Mouse (Mus musculus): ENCODE measurements around the gene Pard3. TPM values are rescaled to one million over a fixed set of nuclear protein-coding genes. Genes with fewer than 3 reads are reported as not detected.

Gene Pard3
- polyA plus RNA-seq, 1 experiment from 2014 or later = 54.3 TPM

DNA sequence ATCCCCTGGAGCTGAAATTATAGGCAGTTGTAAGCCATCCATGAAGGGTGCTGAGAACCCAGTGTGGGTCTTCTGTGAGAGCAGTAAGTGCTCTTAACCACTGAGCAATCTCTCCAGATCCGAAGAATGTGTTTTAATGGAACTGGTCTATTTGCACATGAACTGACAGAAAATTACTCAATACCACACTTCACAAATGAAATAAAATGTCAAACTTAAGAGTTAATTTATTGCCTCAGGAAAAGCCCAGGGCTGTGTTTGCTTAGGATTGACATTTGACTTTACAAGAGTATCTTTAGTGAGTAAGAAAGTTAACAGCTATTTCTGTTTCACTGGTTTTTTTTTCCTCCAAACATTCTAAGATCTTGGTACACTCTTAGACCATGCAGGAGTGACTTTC lies 23.7 kb downstream of the Pard3 start:
- H3K4me2 ChIP-seq (replicated peaks) = peak overlapping the region; percentile 17; the same call in 1 of the 2 replicates
- H3K36me3 ChIP-seq = no peaks in the 10 kb centered on the region
- no peaks in the 10 kb centered on the region for H3K9me3 ChIP-seq
- no peak overlapping the region for H3K27ac ChIP-seq
- H3K9ac ChIP-seq = no peak overlapping the region
- H3K4me1 ChIP-seq = peaks cover 54% of the 10 kb centered on the region
- 68% methylated on average over 1 of the region's 1 CpGs for WGBS
- H3K4me3 ChIP-seq = no peak overlapping the region
- no peak for ATAC-seq (ENCODE audit: insufficient number of reproducible peaks, insufficient read depth, low FRiP score, low TSS enrichment)
- no peaks in the 10 kb centered on the region for H3K27me3 ChIP-seq

DNA sequence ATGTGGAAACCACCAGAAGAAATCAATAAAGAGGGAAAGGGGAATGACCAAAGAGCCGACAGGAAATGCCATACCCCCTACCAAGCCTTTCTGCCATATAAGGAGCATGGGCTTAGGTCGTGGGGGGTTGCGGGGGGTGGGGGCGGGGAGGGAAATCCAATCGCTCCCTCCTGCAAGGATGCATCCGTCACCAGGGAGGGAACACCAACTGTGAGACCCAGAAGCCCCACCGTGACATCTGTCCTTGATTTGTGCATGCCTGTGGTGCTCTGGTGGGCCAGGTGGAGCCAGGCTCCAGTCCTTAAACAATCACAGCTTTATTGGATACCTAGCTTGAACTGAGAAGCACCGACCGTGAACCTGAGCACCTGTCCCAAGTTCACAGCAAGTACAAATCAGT lies 24.7 kb downstream of the Pard3 start:
- Histone ChIP-seq H3K4me2 (replicated peaks) (peak overlapping the region; percentile 17; the same call in 1 of the 2 replicates), H3K36me3 (no peaks in the 10 kb centered on the region), H3K4me1 (peaks cover 62% of the 10 kb centered on the region), H3K9me3 (no peaks in the 10 kb centered on the region), H3K27me3 (no peaks in the 10 kb centered on the region), H3K4me3 (no peak overlapping the region), H3K27ac (no peak overlapping the region), H3K9ac (no peak overlapping the region)
- WGBS = 11% methylated on average over 9 of the region's 9 CpGs
- ATAC-seq (ENCODE audit: insufficient number of reproducible peaks, insufficient read depth, low FRiP score, low TSS enrichment) = no peak

- WGBS = 41% methylated on average over 8 of the region's 8 CpGs
- H3K27ac ChIP-seq = no peak overlapping the region
- no peaks in the 10 kb centered on the region for H3K9me3 ChIP-seq
- no peak overlapping the region for H3K4me3 ChIP-seq
- ATAC-seq (ENCODE audit: insufficient number of reproducible peaks, insufficient read depth, low FRiP score, low TSS enrichment) = no peak
- peaks cover 63% of the 10 kb centered on the region for H3K4me1 ChIP-seq
- H3K4me2 ChIP-seq (replicated peaks) = no peak overlapping the region
- no peaks in the 10 kb centered on the region for H3K27me3 ChIP-seq
- H3K36me3 ChIP-seq = no peaks in the 10 kb centered on the region
- H3K9ac ChIP-seq = no peak overlapping the region
Measured at GRCm38 (mm10) chr8:127089021-127089420, 25.3 kb downstream of the Pard3 start.

GRCm38 (mm10) chr8:127090435-127090834 lies 26.7 kb downstream of the Pard3 start:
- H3K9ac ChIP-seq = no peak overlapping the region
- H3K36me3 ChIP-seq = no peaks in the 10 kb centered on the region
- H3K27ac ChIP-seq = no peak overlapping the region
- no peaks in the 10 kb centered on the region for H3K9me3 ChIP-seq
- H3K27me3 ChIP-seq = no peaks in the 10 kb centered on the region
- H3K4me2 ChIP-seq (replicated peaks) = no peak overlapping the region
- no peak for ATAC-seq (ENCODE audit: insufficient number of reproducible peaks, insufficient read depth, low FRiP score, low TSS enrichment)
- H3K4me3 ChIP-seq = no peak overlapping the region
- WGBS = 77% methylated on average over 4 of the region's 4 CpGs
- H3K4me1 ChIP-seq = peaks cover 66% of the 10 kb centered on the region

- H3K27me3 ChIP-seq = no peaks in the 10 kb centered on the region
- no peak for ATAC-seq (ENCODE audit: insufficient number of reproducible peaks, insufficient read depth, low FRiP score, low TSS enrichment)
- peaks cover 56% of the 10 kb centered on the region for H3K4me1 ChIP-seq
- no peaks in the 10 kb centered on the region for H3K36me3 ChIP-seq
- no peak overlapping the region for H3K9ac ChIP-seq
- WGBS = 81% methylated on average over 3 of the region's 3 CpGs
- H3K27ac ChIP-seq = peak overlapping the region; percentile 85
- H3K4me2 ChIP-seq (replicated peaks) = no peak overlapping the region
- no peaks in the 10 kb centered on the region for H3K9me3 ChIP-seq
- no peak overlapping the region for H3K4me3 ChIP-seq
Measured at GRCm38 (mm10) chr8:127091936-127092335, 28.2 kb downstream of the Pard3 start.

DNA sequence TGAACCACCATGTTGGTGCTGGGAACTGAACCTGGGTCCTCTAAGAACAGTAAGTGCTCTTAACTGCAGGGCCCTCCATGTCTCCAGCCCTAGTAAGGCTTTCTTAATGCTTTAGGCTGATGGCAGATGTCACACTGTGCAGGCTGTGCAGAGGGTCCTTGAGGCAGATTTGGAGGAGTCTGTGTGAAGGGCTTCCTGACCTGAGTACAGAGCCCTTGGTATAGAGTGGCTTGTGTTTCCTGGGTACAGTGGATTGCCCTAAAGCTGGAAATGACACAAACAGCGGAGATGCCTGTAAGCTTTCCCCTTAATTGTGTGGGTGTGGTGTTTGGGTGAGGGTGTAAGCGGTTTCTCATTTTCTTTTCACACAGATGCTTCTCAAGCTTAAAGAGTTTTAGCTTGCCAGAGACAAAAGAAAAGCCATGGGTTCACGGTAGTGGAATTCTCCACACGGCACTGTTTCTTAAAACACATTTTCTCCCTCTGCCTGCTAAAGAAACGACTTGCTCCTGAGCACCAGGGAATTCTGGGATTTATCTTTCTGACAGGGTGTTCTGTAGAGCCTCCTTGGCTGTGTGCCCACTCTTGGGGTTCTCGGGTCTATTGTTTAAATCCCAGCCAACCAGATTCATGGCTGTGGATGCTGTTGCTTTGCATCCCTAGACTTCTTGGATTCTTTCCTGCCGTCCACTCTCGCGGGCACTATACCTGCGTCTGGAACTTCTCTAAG lies 28.9 kb downstream of the Pard3 start:
- WGBS = 26% methylated on average over 10 of the region's 10 CpGs
- H3K4me1 ChIP-seq = peaks cover 53% of the 10 kb centered on the region
- H3K4me2 ChIP-seq (replicated peaks) = peak overlapping the region; percentile 24
- H3K4me3 ChIP-seq = no peak overlapping the region
- no peaks in the 10 kb centered on the region for H3K36me3 ChIP-seq
- no peaks in the 10 kb centered on the region for H3K9me3 ChIP-seq
- H3K27ac ChIP-seq = peak overlapping the region; percentile 85
- H3K27me3 ChIP-seq = no peaks in the 10 kb centered on the region
- peak; percentile 62; the same call in 1 of the 2 replicates for ATAC-seq (ENCODE audit: insufficient number of reproducible peaks, insufficient read depth, low FRiP score, low TSS enrichment)
- no peak overlapping the region for H3K9ac ChIP-seq

GRCm38 (mm10) chr8:127093113-127093426 lies 29.4 kb downstream of the Pard3 start:
- Histone ChIP-seq H3K9me3 (no peaks in the 10 kb centered on the region), H3K36me3 (no peaks in the 10 kb centered on the region), H3K4me1 (peaks cover 48% of the 10 kb centered on the region), H3K27me3 (no peaks in the 10 kb centered on the region), H3K9ac (no peak overlapping the region), H3K4me2 (replicated peaks) (peak overlapping the region; percentile 24; the same call in 1 of the 2 replicates), H3K4me3 (no peak overlapping the region), H3K27ac (peak overlapping the region; percentile 85)
- WGBS = 55% methylated on average over 3 of the region's 3 CpGs
- ATAC-seq (ENCODE audit: insufficient number of reproducible peaks, insufficient read depth, low FRiP score, low TSS enrichment) = no peak

- H3K9me3 ChIP-seq = no peaks in the 10 kb centered on the region
- H3K4me1 ChIP-seq = peaks cover 37% of the 10 kb centered on the region
- no peaks in the 10 kb centered on the region for H3K36me3 ChIP-seq
- H3K4me3 ChIP-seq = no peak overlapping the region
- no peak overlapping the region for H3K4me2 ChIP-seq (replicated peaks)
- no peak overlapping the region for H3K9ac ChIP-seq
- ATAC-seq (ENCODE audit: insufficient number of reproducible peaks, insufficient read depth, low FRiP score, low TSS enrichment) = no peak
- WGBS = 69% methylated on average over 7 of the region's 7 CpGs
- no peaks in the 10 kb centered on the region for H3K27me3 ChIP-seq
- no peak overlapping the region for H3K27ac ChIP-seq
Measured at GRCm38 (mm10) chr8:127095763-127096162, 32.1 kb downstream of the Pard3 start.

GRCm38 (mm10) chr8:127099439-127100090 lies 35.9 kb downstream of the Pard3 start:
- Histone ChIP-seq H3K4me3 (no peak overlapping the region), H3K4me1 (peaks cover 10% of the 10 kb centered on the region; the same call in 1 of the 2 replicates), H3K9me3 (no peaks in the 10 kb centered on the region), H3K4me2 (replicated peaks) (no peak overlapping the region), H3K36me3 (no peaks in the 10 kb centered on the region), H3K9ac (no peak overlapping the region), H3K27ac (no peak overlapping the region), H3K27me3 (no peaks in the 10 kb centered on the region)
- WGBS = 55% methylated on average over 1 of the region's 1 CpGs
- ATAC-seq (ENCODE audit: insufficient number of reproducible peaks, insufficient read depth, low FRiP score, low TSS enrichment) = no peak

DNA sequence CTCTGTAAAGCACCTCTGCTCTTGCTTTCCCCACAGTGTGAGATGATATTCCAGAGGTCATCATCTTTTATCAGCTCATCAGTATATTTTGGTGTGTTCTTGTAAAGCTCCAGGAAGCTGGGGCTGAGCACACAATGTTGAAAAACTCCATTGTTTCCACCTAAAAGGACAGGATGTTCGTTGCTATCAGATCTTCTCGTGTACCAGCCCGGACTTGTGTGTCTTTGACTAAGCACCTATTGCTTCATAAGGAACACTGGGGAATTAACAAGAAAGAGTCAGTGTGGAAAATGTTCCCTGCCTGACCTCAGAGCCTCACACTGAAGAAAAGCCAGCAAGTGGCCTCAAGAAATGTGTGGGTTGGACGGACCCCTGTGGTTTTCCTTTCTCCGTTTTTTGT lies 39.6 kb downstream of the Pard3 start:
- no peak overlapping the region for H3K9ac ChIP-seq
- no peak overlapping the region for H3K4me3 ChIP-seq
- H3K4me2 ChIP-seq (replicated peaks) = no peak overlapping the region
- 60% methylated on average over 5 of the region's 5 CpGs for WGBS
- H3K27ac ChIP-seq = no peak overlapping the region
- no peaks in the 10 kb centered on the region for H3K36me3 ChIP-seq
- H3K9me3 ChIP-seq = no peaks in the 10 kb centered on the region
- no peaks in the 10 kb centered on the region for H3K27me3 ChIP-seq
- H3K4me1 ChIP-seq = peaks cover 10% of the 10 kb centered on the region
- ATAC-seq (ENCODE audit: insufficient number of reproducible peaks, insufficient read depth, low FRiP score, low TSS enrichment) = no peak

DNA sequence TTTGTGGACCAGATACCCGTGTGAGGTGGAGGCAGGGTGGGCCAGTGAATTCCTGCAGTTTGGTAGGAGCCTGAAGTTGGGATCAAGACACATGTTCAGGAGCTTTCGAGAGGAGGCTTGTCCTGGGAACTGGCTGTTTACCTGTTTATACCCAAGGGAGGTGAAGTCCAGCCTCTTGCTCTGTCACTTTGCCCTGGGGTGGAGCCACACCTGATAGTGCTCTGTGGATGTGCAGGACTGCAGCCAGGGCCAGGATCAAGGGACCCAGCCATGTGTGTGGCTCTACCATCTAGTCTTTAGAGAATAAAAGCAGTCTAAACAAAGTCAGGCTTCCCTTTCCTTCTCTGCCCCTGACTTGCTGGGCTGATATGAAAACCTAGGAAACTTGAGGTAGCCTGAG lies 40.9 kb downstream of the Pard3 start:
- Histone ChIP-seq H3K9me3 (no peaks in the 10 kb centered on the region), H3K4me3 (no peak overlapping the region), H3K4me2 (replicated peaks) (no peak overlapping the region), H3K27ac (no peak overlapping the region), H3K9ac (no peak overlapping the region), H3K27me3 (no peaks in the 10 kb centered on the region), H3K36me3 (no peaks in the 10 kb centered on the region), H3K4me1 (peaks cover 10% of the 10 kb centered on the region)
- WGBS = 74% methylated on average over 2 of the region's 2 CpGs
- no peak for ATAC-seq (ENCODE audit: insufficient number of reproducible peaks, insufficient read depth, low FRiP score, low TSS enrichment)

DNA sequence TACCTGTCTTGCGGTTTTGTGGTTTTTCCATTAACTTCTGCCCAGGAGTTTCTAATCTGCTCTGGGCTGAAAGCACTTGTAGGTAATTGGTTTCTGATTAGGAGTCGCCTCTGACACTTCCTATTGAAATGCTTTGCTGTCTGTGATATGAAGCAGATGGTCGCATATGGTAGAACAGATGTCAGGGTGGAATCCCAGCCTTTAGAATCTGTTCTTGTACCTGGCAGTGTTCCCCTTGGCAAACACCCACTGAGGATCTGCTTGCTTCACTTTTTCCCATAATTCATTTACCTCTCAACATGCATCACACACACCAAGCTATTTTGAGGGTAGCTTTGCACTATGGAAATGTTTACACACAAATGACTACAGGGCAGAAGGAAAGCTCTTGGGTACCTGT lies 44.2 kb downstream of the Pard3 start:
- no peaks in the 10 kb centered on the region for H3K27me3 ChIP-seq
- 28% methylated on average over 3 of the region's 3 CpGs for WGBS
- no peak for ATAC-seq (ENCODE audit: insufficient number of reproducible peaks, insufficient read depth, low FRiP score, low TSS enrichment)
- no peaks in the 10 kb centered on the region for H3K9me3 ChIP-seq
- H3K27ac ChIP-seq = no peak overlapping the region
- no peak overlapping the region for H3K4me3 ChIP-seq
- H3K4me1 ChIP-seq = peaks cover 13% of the 10 kb centered on the region
- H3K4me2 ChIP-seq (replicated peaks) = no peak overlapping the region
- H3K9ac ChIP-seq = no peak overlapping the region
- no peaks in the 10 kb centered on the region for H3K36me3 ChIP-seq

Measured in embryonic facial prominence, embryonic 12.5 days (tissue).